Mouse (Mus musculus) intestine, embryonic 14.5 days (tissue): Measurements from ENCODE around the gene Rnf186. TPM values are rescaled to one million over a fixed set of nuclear protein-coding genes. Genes with fewer than 3 reads are reported as not detected.

Source experiments
- ATAC-seq: fragments of 200-750 bp; cut with Nextera tagmentation; replicated peaks from 2 replicates; pipeline ENCODE4 v1.8.0; 2017; ENCODE audit warnings: low read depth, moderate number of reproducible peaks, moderate TSS enrichment, moderate library complexity; ENCODE audit not compliant: low FRiP score, low TSS enrichment
- DNase-seq: peaks from one replicate; pipeline ENCODE4 v3.0.0-alpha.2; 2018; ENCODE audit warnings: low spot score
- H3K27ac ChIP-seq: fragments of 300-500 bp; sonication (generic); 2 replicates; pipeline ENCODE4 v1.5.1; 2014; ENCODE audit warnings: low read depth, mild to moderate bottlenecking, control low read depth
- H3K27me3 ChIP-seq: fragments of 300-500 bp; sonication (generic); replicated peaks from 2 replicates; pipeline ENCODE4 v1.6.1; 2014; ENCODE audit warnings: low read length, control low read depth; ENCODE audit not compliant: control insufficient read depth, insufficient read depth
- H3K36me3 ChIP-seq: fragments of 300-500 bp; sonication (generic); 2 replicates; pipeline ENCODE4 v1.6.1; 2014; ENCODE audit warnings: low read length, control low read depth; ENCODE audit not compliant: control insufficient read depth, insufficient read depth
- H3K4me1 ChIP-seq: fragments of 300-500 bp; sonication (generic); replicated peaks from 2 replicates; pipeline ENCODE4 v1.6.1; 2014; ENCODE audit warnings: low read length, control low read depth, mixed read lengths; ENCODE audit not compliant: control insufficient read depth, insufficient read depth
- H3K4me2 ChIP-seq: fragments of 300-500 bp; sonication (generic); 2 replicates; pipeline ENCODE4 v1.6.1; 2014; ENCODE audit warnings: low read length
- H3K4me3 ChIP-seq: fragments of 300-500 bp; sonication (generic); 2 replicates; pipeline ENCODE4 v1.5.1; 2014; ENCODE audit warnings: low read depth, low read length, control low read depth, mixed read lengths
- H3K9ac ChIP-seq: fragments of 300-500 bp; sonication (generic); 2 replicates; pipeline ENCODE4 v1.6.1; 2014; ENCODE audit warnings: mild to moderate bottlenecking, low read length
- H3K9me3 ChIP-seq: fragments of 300-500 bp; sonication (generic); 2 replicates; pipeline ENCODE4 v1.6.1; 2016; ENCODE audit warnings: low read length, control low read depth; ENCODE audit not compliant: control insufficient read depth
- WGBS: fragments of 180-500 bp; shearing (Covaris S2); extraction: QIAGEN DNeasy Blood & Tissue Kit; methylation state at CpG from one replicate; pipeline ENCODE4 v1.1.7; 2014; 5-methylcytosine and 5-hydroxymethylcytosine counted together
- polyA plus RNA-seq: library from polyadenylated mRNA; unstranded; fragments of >200 nt; fragmentation: Nextera tagmentation; extraction: Ambion mirVana; gene quantifications from 2 replicates; pipeline ENCODE4 v1.2.1, GENCODE M21; 2014

Gene Rnf186
- polyA plus RNA-seq, 1 experiment from 2014 or later = 54.1 TPM

- Histone ChIP-seq H3K27me3 (no peaks in the 10 kb centered on the region), H3K4me1 (no peaks in the 10 kb centered on the region; the same call in 1 of the 2 replicates), H3K36me3 (no peaks in the 10 kb centered on the region), H3K9me3 (no peaks in the 10 kb centered on the region), H3K4me2 (no peak overlapping the region), H3K27ac (no peak overlapping the region), H3K4me3 (no peak overlapping the region), H3K9ac (no peak overlapping the region)
- no peak for DNase-seq
- ATAC-seq = no peak
- WGBS = 62% methylated on average over 4 of the region's 4 CpGs
Measured at GRCm38 (mm10) chr4:138939481-138939880, 27.4 kb upstream of the Rnf186 start.

GRCm38 (mm10) chr4:138941401-138941800 lies 25.5 kb upstream of the Rnf186 start:
- Histone ChIP-seq H3K9ac (no peak overlapping the region), H3K36me3 (no peaks in the 10 kb centered on the region), H3K9me3 (no peaks in the 10 kb centered on the region), H3K27me3 (no peaks in the 10 kb centered on the region), H3K4me2 (no peak overlapping the region), H3K27ac (peak overlapping the region; percentile 51), H3K4me1 (no peaks in the 10 kb centered on the region; the same call in 1 of the 2 replicates), H3K4me3 (no peak overlapping the region)
- WGBS = 30% methylated on average over 7 of the region's 7 CpGs
- ATAC-seq = no peak
- DNase-seq = no peak

- no peak for ATAC-seq
- Histone ChIP-seq H3K27me3 (no peaks in the 10 kb centered on the region), H3K4me2 (no peak overlapping the region), H3K27ac (peak overlapping the region; percentile 51), H3K36me3 (no peaks in the 10 kb centered on the region), H3K4me1 (no peaks in the 10 kb centered on the region; the same call in 1 of the 2 replicates), H3K9me3 (no peaks in the 10 kb centered on the region), H3K4me3 (no peak overlapping the region), H3K9ac (no peak overlapping the region)
- WGBS = 27% methylated on average over 6 of the region's 6 CpGs
- no peak for DNase-seq
Measured at GRCm38 (mm10) chr4:138941966-138942365, 24.9 kb upstream of the Rnf186 start.

- peak overlapping the region; percentile 21 for H3K4me3 ChIP-seq
- H3K4me1 ChIP-seq = no peaks in the 10 kb centered on the region; the same call in 1 of the 2 replicates
- ATAC-seq = no peak
Measured at GRCm38 (mm10) chr4:138943730-138944129, 23.2 kb upstream of the Rnf186 start.

GRCm38 (mm10) chr4:138948257-138948656 lies 18.7 kb upstream of the Rnf186 start:
- H3K4me1 ChIP-seq = no peaks in the 10 kb centered on the region
- no peak for DNase-seq
- H3K4me2 ChIP-seq = no peak overlapping the region
- ATAC-seq = no peak
- H3K27me3 ChIP-seq = no peaks in the 10 kb centered on the region
- H3K4me3 ChIP-seq = no peak overlapping the region
- 89% methylated on average over 2 of the region's 2 CpGs for WGBS
- H3K9me3 ChIP-seq = 0 out of 2 replicates have a peak, but pooled peaks cover 4% of the 10 kb centered on the region
- no peaks in the 10 kb centered on the region for H3K36me3 ChIP-seq
- H3K9ac ChIP-seq = no peak overlapping the region
- no peak overlapping the region for H3K27ac ChIP-seq

More at GRCm38 (mm10) chr4:138943730-138944129, 23.2 kb upstream of the Rnf186 start:
- Histone ChIP-seq H3K27ac (no peak overlapping the region), H3K4me2 (peak overlapping the region; percentile 33; the same call in 1 of the 2 replicates), H3K36me3 (no peaks in the 10 kb centered on the region), H3K9me3 (no peaks in the 10 kb centered on the region), H3K27me3 (no peaks in the 10 kb centered on the region), H3K9ac (no peak overlapping the region)
- WGBS = 26% methylated on average over 15 of the region's 15 CpGs
- peak; percentile 80 for DNase-seq

- Histone ChIP-seq H3K27me3 (no peaks in the 10 kb centered on the region), H3K9me3 (no peaks in the 10 kb centered on the region), H3K4me2 (no peak overlapping the region), H3K36me3 (no peaks in the 10 kb centered on the region), H3K9ac (no peak overlapping the region), H3K4me3 (no peak overlapping the region), H3K27ac (no peak overlapping the region), H3K4me1 (no peaks in the 10 kb centered on the region)
- no peak for ATAC-seq
- WGBS = 86% methylated on average over 9 of the region's 9 CpGs
- no peak for DNase-seq
Measured at GRCm38 (mm10) chr4:138958612-138959011, 8.3 kb upstream of the Rnf186 start.

GRCm38 (mm10) chr4:138959120-138959519 lies 7.8 kb upstream of the Rnf186 start:
- Histone ChIP-seq H3K36me3 (no peaks in the 10 kb centered on the region), H3K4me3 (no peak overlapping the region), H3K4me1 (no peaks in the 10 kb centered on the region), H3K9me3 (no peaks in the 10 kb centered on the region), H3K27me3 (no peaks in the 10 kb centered on the region), H3K9ac (no peak overlapping the region), H3K4me2 (no peak overlapping the region), H3K27ac (no peak overlapping the region)
- WGBS = 86% methylated on average over 15 of the region's 15 CpGs
- DNase-seq = no peak
- ATAC-seq = no peak

- Histone ChIP-seq H3K4me2 (no peak overlapping the region), H3K4me1 (no peaks in the 10 kb centered on the region), H3K27me3 (no peaks in the 10 kb centered on the region), H3K36me3 (no peaks in the 10 kb centered on the region), H3K9me3 (no peaks in the 10 kb centered on the region), H3K9ac (no peak overlapping the region), H3K4me3 (no peak overlapping the region), H3K27ac (no peak overlapping the region)
- WGBS = 79% methylated on average over 7 of the region's 7 CpGs
- ATAC-seq (no peak), DNase-seq (no peak)
Measured at GRCm38 (mm10) chr4:138959926-138960325, 7.0 kb upstream of the Rnf186 start.

- Histone ChIP-seq H3K36me3 (no peaks in the 10 kb centered on the region), H3K27ac (no peak overlapping the region), H3K4me2 (no peak overlapping the region), H3K4me3 (no peak overlapping the region), H3K4me1 (no peaks in the 10 kb centered on the region), H3K9me3 (no peaks in the 10 kb centered on the region), H3K9ac (no peak overlapping the region), H3K27me3 (no peaks in the 10 kb centered on the region)
- 83% methylated on average over 5 of the region's 5 CpGs for WGBS
- ATAC-seq = no peak
- DNase-seq = no peak
Measured at GRCm38 (mm10) chr4:138962719-138963118, 4.2 kb upstream of the Rnf186 start.
